Mouse (Mus musculus) G1E (cell line): ENCODE results near the gene Spatc1l.

Experiments
- CTCF ChIP-seq: IDR thresholded peaks from 2 replicates; pipeline ENCODE4 v1.5.1; 2012; ENCODE audit warnings: low read depth, low read length, inconsistent platforms, mixed read lengths
- TAL1 ChIP-seq: conservative IDR thresholded peaks from 2 replicates; pipeline ENCODE4 v1.6.1; 2012; ENCODE audit warnings: low read depth, low read length, inconsistent platforms, mixed read lengths

DNA sequence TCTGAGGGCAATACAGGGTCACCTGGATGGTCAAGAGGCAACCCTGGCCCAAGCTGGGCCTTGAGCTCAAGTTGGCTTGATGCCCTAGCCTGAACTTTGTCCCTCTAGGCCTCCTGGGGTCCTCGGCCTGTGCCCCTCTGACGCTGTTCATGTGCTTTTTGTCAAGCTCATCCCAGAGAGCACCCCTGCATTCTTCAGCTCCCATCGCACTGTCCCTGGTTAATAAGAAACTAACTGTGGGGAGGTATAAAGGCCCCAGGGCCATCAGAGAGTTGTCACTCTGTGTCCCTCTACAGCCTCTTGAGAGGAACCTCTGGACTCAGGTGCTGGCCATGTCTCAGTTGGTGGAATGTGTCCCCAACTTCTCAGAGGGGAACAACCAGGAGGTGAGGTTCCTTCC lies 13.3 kb downstream of the Spatc1l start, which contains the start of gene Ftcd:
- TF ChIP-seq TAL1 (no peak), CTCF (no peak)
